Mouse (Mus musculus): ENCODE measurements around the gene Gmpr.
"Not testable (repeated sequence)": the region's sequence is repeated elsewhere in the genome, so short reads cannot be mapped to it uniquely, and the experiment has no call there.

- not testable (repeated sequence) for TF ChIP-seq CTCF (IDR thresholded peaks at IDR 0.05; ENCODE audit: control insufficient read depth, insufficient read depth, low read length); POLR2A (IDR thresholded peaks at IDR 0.05; ENCODE audit: borderline replicate concordance, control insufficient read depth, low read depth, low read length)
Measured at GRCm38 (mm10) chr13:45483949-45484348, 23.3 kb upstream of the Gmpr start.
